Mouse (Mus musculus) midbrain, embryonic 12.5 days (tissue): ENCODE measurements around the gene Cabp1. TPM values are rescaled to one million over a fixed set of nuclear protein-coding genes. Genes with fewer than 3 reads are reported as not detected.

ENCODE experiments used
- ATAC-seq: fragments of 200-750 bp; cut with Nextera tagmentation; 2 replicates; pipeline ENCODE4 v1.8.0; 2017; ENCODE audit warnings: low read depth, moderate TSS enrichment, moderate library complexity; ENCODE audit not compliant: low FRiP score
- H3K27ac ChIP-seq: fragments of 300-500 bp; sonication (generic); replicated peaks from 2 replicates; pipeline ENCODE4 v1.5.1; 2016; ENCODE audit warnings: mild to moderate bottlenecking
- H3K27me3 ChIP-seq: fragments of 300-500 bp; sonication (generic); 2 replicates; pipeline ENCODE4 v1.6.1; 2016; ENCODE audit warnings: mild to moderate bottlenecking
- H3K36me3 ChIP-seq: fragments of 300-500 bp; sonication (generic); 2 replicates; pipeline ENCODE4 v1.6.1; 2016
- H3K4me1 ChIP-seq: fragments of 300-500 bp; sonication (generic); 2 replicates; pipeline ENCODE4 v1.6.1; 2016
- H3K4me2 ChIP-seq: fragments of 300-500 bp; sonication (generic); replicated peaks from 2 replicates; pipeline ENCODE4 v1.6.1; 2016; ENCODE audit warnings: mild to moderate bottlenecking, moderate library complexity
- H3K4me3 ChIP-seq: fragments of 300-500 bp; sonication (generic); 2 replicates; pipeline ENCODE4 v1.5.1; 2016; ENCODE audit warnings: mild to moderate bottlenecking
- H3K9ac ChIP-seq: fragments of 300-500 bp; sonication (generic); replicated peaks from 2 replicates; pipeline ENCODE4 v1.6.1; 2016; ENCODE audit warnings: mild to moderate bottlenecking, moderate library complexity
- H3K9me3 ChIP-seq: fragments of 300-500 bp; sonication (generic); 2 replicates; pipeline ENCODE4 v1.6.1; 2016; ENCODE audit warnings: mild to moderate bottlenecking
- WGBS: fragments of 180-500 bp; shearing (Covaris S2); methylation state at CpG from one replicate; pipeline ENCODE4 v1.1.7; 2016; 5-methylcytosine and 5-hydroxymethylcytosine counted together
- polyA plus RNA-seq: library from polyadenylated mRNA; unstranded; fragments of >200 nt; fragmentation: Nextera tagmentation; extraction: Ambion mirVana; gene quantifications from 2 replicates; pipeline ENCODE4 v1.2.1, GENCODE M21; 2016

The Cabp1 gene
- polyA plus RNA-seq, 1 experiment from 2014 or later, result 2.3 TPM

GRCm38 (mm10) chr5:115127421-115128179 lies 66.6 kb downstream of the Cabp1 start:
- 94% methylated on average over 22 of the region's 22 CpGs for WGBS
- peaks cover 74% of the 10 kb centered on the region for H3K36me3 ChIP-seq
- ATAC-seq, result no peak
- no peak overlapping the region for H3K4me3 ChIP-seq
- H3K27me3 ChIP-seq, result no peaks in the 10 kb centered on the region
- no peak overlapping the region for H3K9ac ChIP-seq
- no peaks in the 10 kb centered on the region for H3K9me3 ChIP-seq
- H3K4me1 ChIP-seq, result peaks cover 8% of the 10 kb centered on the region
- no peak overlapping the region for H3K4me2 ChIP-seq
- H3K27ac ChIP-seq, result no peak overlapping the region

GRCm38 (mm10) chr5:115126578-115127312 lies 67.4 kb downstream of the Cabp1 start:
- Histone ChIP-seq H3K4me1 (peaks cover 5% of the 10 kb centered on the region; the same call in 1 of the 2 replicates), H3K27me3 (no peaks in the 10 kb centered on the region), H3K9me3 (no peaks in the 10 kb centered on the region), H3K36me3 (peaks cover 75% of the 10 kb centered on the region), H3K4me2 (no peak overlapping the region), H3K27ac (no peak overlapping the region), H3K4me3 (no peak overlapping the region), H3K9ac (no peak overlapping the region)
- no peak for ATAC-seq
- 92% methylated on average over 28 of the region's 28 CpGs for WGBS

- H3K9ac ChIP-seq, result no peak overlapping the region
- no peaks in the 10 kb centered on the region for H3K27me3 ChIP-seq
- peaks cover 5% of the 10 kb centered on the region; the same call in 1 of the 2 replicates for H3K4me1 ChIP-seq
- H3K36me3 ChIP-seq, result peaks cover 74% of the 10 kb centered on the region
- no peak overlapping the region for H3K4me3 ChIP-seq
- ATAC-seq, result no peak
- no peak overlapping the region; the same call in 1 of the 2 replicates for H3K4me2 ChIP-seq
- 30% methylated on average over 24 of the region's 24 CpGs for WGBS
- peak overlapping the region; percentile 8; the same call in 1 of the 2 replicates for H3K27ac ChIP-seq
- H3K9me3 ChIP-seq, result no peaks in the 10 kb centered on the region
These were observed 68.8 kb downstream of the Cabp1 start for GRCm38 (mm10) chr5:115125211-115125871.

- no peak overlapping the region for H3K27ac ChIP-seq
- H3K36me3 ChIP-seq, result peaks cover 68% of the 10 kb centered on the region
- ATAC-seq, result no peak
- H3K4me3 ChIP-seq, result no peak overlapping the region
- H3K9me3 ChIP-seq, result no peaks in the 10 kb centered on the region
- H3K4me1 ChIP-seq, result peaks cover 5% of the 10 kb centered on the region; the same call in 1 of the 2 replicates
- H3K9ac ChIP-seq, result no peak overlapping the region
- WGBS, result 94% methylated on average over 6 of the region's 6 CpGs
- H3K4me2 ChIP-seq, result no peak overlapping the region
- H3K27me3 ChIP-seq, result no peaks in the 10 kb centered on the region
These were observed 69.5 kb downstream of the Cabp1 start for GRCm38 (mm10) chr5:115124690-115125089.

GRCm38 (mm10) chr5:115120978-115121377 lies 73.2 kb downstream of the Cabp1 start:
- Histone ChIP-seq H3K27ac (no peak overlapping the region), H3K4me3 (no peak overlapping the region), H3K4me1 (peaks cover 18% of the 10 kb centered on the region), H3K4me2 (no peak overlapping the region), H3K36me3 (peaks cover 47% of the 10 kb centered on the region), H3K27me3 (no peaks in the 10 kb centered on the region), H3K9me3 (no peaks in the 10 kb centered on the region), H3K9ac (no peak overlapping the region)
- WGBS, result 90% methylated on average over 5 of the region's 5 CpGs
- ATAC-seq, result no peak

- Histone ChIP-seq H3K27ac (peak within 1 kb of the TSS; percentile 35; the same call in 1 of the 2 replicates), H3K36me3 (peaks cover 41% of the 10 kb centered on the region), H3K4me3 (peak within 1 kb of the TSS; percentile 81), H3K4me2 (peak within 1 kb of the TSS; percentile 77), H3K9ac (peak within 1 kb of the TSS; percentile 80), H3K4me1 (peaks cover 13% of the 10 kb centered on the region; the same call in 1 of the 2 replicates), H3K9me3 (no peaks in the 10 kb centered on the region), H3K27me3 (no peaks in the 10 kb centered on the region)
- whole genome bisulfite sequencing, result under 1% methylated on average over 37 of the region's 39 CpGs
- ATAC-seq, result peak; percentile 85
These were observed 75.1 kb downstream of the Cabp1 start, which contains the start of gene Acads for GRCm38 (mm10) chr5:115118961-115119570. TSS of gene Acads (minus strand) at chr5:115119346.

Other genes starting within 250 kb of the Cabp1 start
- gene Hnf1a, start 223.3 kb downstream of the Cabp1 start, polyA plus RNA-seq, result 0.05 and 0.07 TPM in 2 replicates
- 16.6 and 17.0 TPM in 2 replicates for gene Sppl3, start 183.2 kb downstream of the Cabp1 start, polyA plus RNA-seq
- gene Gm10401, start 96.1 kb downstream of the Cabp1 start, polyA plus RNA-seq, result 25.3 and 31.3 TPM in 2 replicates
- 38.1 and 38.5 TPM in 2 replicates for gene Acads, start 75.0 kb downstream of the Cabp1 start, polyA plus RNA-seq
- 62.3 and 65.9 TPM in 2 replicates for gene Unc119b, start 59.4 kb downstream of the Cabp1 start, polyA plus RNA-seq
- gene Mlec, start 36.2 kb downstream of the Cabp1 start, polyA plus RNA-seq, result 50.0 and 57.1 TPM in 2 replicates
- 76.7 and 79.0 TPM in 2 replicates for gene Pop5, start 41.5 kb upstream of the Cabp1 start, polyA plus RNA-seq
- 196 and 208 TPM in 2 replicates for gene Rnf10, start 78.5 kb upstream of the Cabp1 start, polyA plus RNA-seq
- 48.5 and 52.8 TPM in 2 replicates for gene Coq5, start 85.3 kb upstream of the Cabp1 start, polyA plus RNA-seq
- gene Dynll1, start 106.6 kb upstream of the Cabp1 start, polyA plus RNA-seq, result 1,312 and 1,433 TPM in 2 replicates
- 346 and 358 TPM in 2 replicates for gene Srsf9, start 132.8 kb upstream of the Cabp1 start, polyA plus RNA-seq
- 39.7 and 43.6 TPM in 2 replicates for gene Gatc, start 146.8 kb upstream of the Cabp1 start, polyA plus RNA-seq
- gene Triap1, start 146.8 kb upstream of the Cabp1 start, polyA plus RNA-seq, result 50.8 and 57.3 TPM in 2 replicates
- gene Cox6a1, start 154.6 kb upstream of the Cabp1 start, polyA plus RNA-seq, result 768 and 803 TPM in 2 replicates
- gene Msi1, start 235.2 kb upstream of the Cabp1 start, polyA plus RNA-seq, result 211 and 227 TPM in 2 replicates